8 mouse cellular contexts compared by ENCODE assay signal in the genomic region with DNA sequence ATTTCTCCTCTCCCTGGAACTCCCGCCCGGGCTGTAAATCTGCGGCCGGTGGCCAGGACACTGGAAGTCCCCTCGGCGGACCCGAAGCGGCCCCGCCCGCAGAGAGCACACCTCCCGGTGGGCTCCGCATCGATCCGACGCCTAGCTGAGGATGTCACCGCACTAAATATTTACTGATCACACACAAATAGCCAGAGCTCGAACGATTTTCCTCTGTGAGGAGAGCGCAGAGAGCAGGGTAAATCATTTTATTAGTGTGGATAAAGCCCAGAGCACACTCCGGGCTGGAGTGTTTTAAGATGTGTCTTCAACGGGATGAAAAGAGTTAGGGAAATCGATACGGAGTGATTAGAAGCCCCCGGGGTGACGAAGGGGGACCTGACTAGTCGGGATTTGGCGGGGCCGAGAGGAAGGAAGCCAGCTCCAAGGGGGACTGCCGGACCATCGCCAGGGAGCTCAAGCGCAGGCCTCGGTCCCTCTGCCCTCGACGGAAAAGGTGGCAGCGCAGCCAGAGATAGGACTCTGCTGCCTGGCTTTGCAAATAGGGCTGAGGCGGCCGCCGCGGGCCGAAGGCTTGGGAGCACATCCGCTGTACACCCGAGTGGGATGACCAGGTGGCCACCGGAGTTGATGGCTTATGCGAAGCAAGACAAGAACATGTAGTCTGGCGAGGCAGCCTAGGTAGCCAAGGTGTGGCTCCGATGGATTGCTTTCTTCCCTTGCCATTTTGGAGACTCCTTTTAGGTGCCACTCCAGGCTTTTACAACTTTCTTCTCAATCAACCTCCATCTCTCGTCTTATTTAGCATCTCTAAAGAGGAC. TPM values are rescaled to one million over a fixed set of nuclear protein-coding genes. Genes with fewer than 3 reads are reported as not detected.
A peak's percentile ranks its signal among the peaks of the same experiment; 100 is the strongest.
DNase-seq lines count a peak whose midpoint lies in the region; ATAC-seq and TF ChIP-seq lines count a peak whose summit lies in the region.

No protein-coding gene starts in this region.

- H3K4me1 ChIP-seq in embryonic facial prominence, embryonic 12.5 days, result peaks cover 14% of the 10 kb centered on the region
- H3K4me1 ChIP-seq in hindbrain, embryonic 14.5 days (replicated peaks; ENCODE audit: control insufficient read depth, insufficient read depth, low read length), result 0 out of 2 replicates have a peak, but pooled peaks cover 11% of the 10 kb centered on the region
- H3K4me1 ChIP-seq in limb, embryonic 15.5 days, result peaks cover 21% of the 10 kb centered on the region
- peaks cover 25% of the 10 kb centered on the region for H3K4me1 ChIP-seq in neural tube, embryonic 15.5 days
- no peaks in the 10 kb centered on the region for H3K4me1 ChIP-seq in thymus, adult 2 months (replicated peaks; ENCODE audit: control insufficient read depth, insufficient read depth, low read length)

- peak overlapping the region; percentile 94 for H3K4me3 ChIP-seq in gastrocnemius, adult 2 months
- peak overlapping the region; percentile 37 for H3K4me3 ChIP-seq in embryonic facial prominence, embryonic 12.5 days
- H3K4me3 ChIP-seq in hindbrain, embryonic 14.5 days (replicated peaks; ENCODE audit: low read length), result peak overlapping the region; percentile 39
- H3K4me3 ChIP-seq in limb, embryonic 15.5 days, result peak overlapping the region; percentile 40
- peak overlapping the region; percentile 35 for H3K4me3 ChIP-seq in neural tube, embryonic 15.5 days (replicated peaks)
- no peak overlapping the region for H3K4me3 ChIP-seq in thymus, adult 2 months (ENCODE audit: control insufficient read depth, insufficient read depth, low read length)

- no peak for TF ChIP-seq CTCF in gastrocnemius, adult 2 months (IDR thresholded peaks at IDR 0.05)
- no peak for TF ChIP-seq CTCF in thymus, adult 2 months (IDR thresholded peaks at IDR 0.05; ENCODE audit: borderline replicate concordance, control insufficient read depth, extremely low read depth, insufficient read depth, low read length, poor library complexity)

- H3K4me2 ChIP-seq in embryonic facial prominence, embryonic 12.5 days (replicated peaks), result peak overlapping the region; percentile 70
- H3K4me2 ChIP-seq in hindbrain, embryonic 14.5 days (replicated peaks), result peak overlapping the region; percentile 81
- H3K4me2 ChIP-seq in limb, embryonic 15.5 days, result peak overlapping the region; percentile 72
- peak overlapping the region; percentile 63 for H3K4me2 ChIP-seq in neural tube, embryonic 15.5 days

- no peaks in the 10 kb centered on the region for H3K36me3 ChIP-seq in embryonic facial prominence, embryonic 12.5 days
- no peaks in the 10 kb centered on the region for H3K36me3 ChIP-seq in hindbrain, embryonic 14.5 days (replicated peaks; ENCODE audit: control insufficient read depth, insufficient read depth)
- no peaks in the 10 kb centered on the region for H3K36me3 ChIP-seq in limb, embryonic 15.5 days
- H3K36me3 ChIP-seq in neural tube, embryonic 15.5 days, result no peaks in the 10 kb centered on the region
- H3K36me3 ChIP-seq in thymus, adult 2 months (ENCODE audit: control insufficient read depth, insufficient read depth, low read length), result no peaks in the 10 kb centered on the region

- peak overlapping the region; percentile 94 for H3K27ac ChIP-seq in gastrocnemius, adult 2 months
- H3K27ac ChIP-seq in embryonic facial prominence, embryonic 12.5 days, result peak overlapping the region; percentile 70
- H3K27ac ChIP-seq in hindbrain, embryonic 14.5 days, result peak overlapping the region; percentile 99
- H3K27ac ChIP-seq in limb, embryonic 15.5 days, result no peak overlapping the region
- H3K27ac ChIP-seq in neural tube, embryonic 15.5 days (replicated peaks), result peak overlapping the region; percentile 39
- no peak overlapping the region for H3K27ac ChIP-seq in thymus, adult 2 months (ENCODE audit: control insufficient read depth, insufficient read depth, low read length)

- no peak for TF ChIP-seq POLR2A in thymus, adult 2 months (IDR thresholded peaks at IDR 0.05; ENCODE audit: control insufficient read depth, extremely low read depth, insufficient read depth, low read length, poor library complexity)

- H3K9me3 ChIP-seq in embryonic facial prominence, embryonic 12.5 days, result no peaks in the 10 kb centered on the region
- no peaks in the 10 kb centered on the region for H3K9me3 ChIP-seq in hindbrain, embryonic 14.5 days (ENCODE audit: control insufficient read depth, low read length)
- no peaks in the 10 kb centered on the region for H3K9me3 ChIP-seq in limb, embryonic 15.5 days
- no peaks in the 10 kb centered on the region for H3K9me3 ChIP-seq in neural tube, embryonic 15.5 days (replicated peaks)

- H3K27me3 ChIP-seq in embryonic facial prominence, embryonic 12.5 days, result peaks cover 38% of the 10 kb centered on the region
- H3K27me3 ChIP-seq in hindbrain, embryonic 14.5 days (ENCODE audit: control insufficient read depth, insufficient read depth, low read length), result peaks cover 60% of the 10 kb centered on the region
- H3K27me3 ChIP-seq in limb, embryonic 15.5 days, result peaks cover 47% of the 10 kb centered on the region
- H3K27me3 ChIP-seq in neural tube, embryonic 15.5 days (replicated peaks), result peaks cover 43% of the 10 kb centered on the region
- H3K27me3 ChIP-seq in thymus, adult 2 months (ENCODE audit: control insufficient read depth, insufficient read depth, low read length), result peaks cover 7% of the 10 kb centered on the region; the same call in 1 of the 2 replicates

- no peak for ATAC-seq in embryonic facial prominence, embryonic 12.5 days (ENCODE audit: insufficient number of reproducible peaks, insufficient read depth, low FRiP score, low TSS enrichment)
- no peak for ATAC-seq in hindbrain, embryonic 14.5 days (ENCODE audit: low FRiP score)
- no peak for ATAC-seq in limb, embryonic 15.5 days (ENCODE audit: insufficient number of reproducible peaks, low FRiP score, low TSS enrichment, low read depth)
- ATAC-seq in neural tube, embryonic 15.5 days (ENCODE audit: low FRiP score), result no peak

- H3K9ac ChIP-seq in embryonic facial prominence, embryonic 12.5 days, result peak overlapping the region; percentile 53
- H3K9ac ChIP-seq in hindbrain, embryonic 14.5 days, result peak overlapping the region; percentile 55
- 0 out of 2 replicates have a peak overlapping the region, but pooled peaks have one; percentile 31 for H3K9ac ChIP-seq in limb, embryonic 15.5 days
- H3K9ac ChIP-seq in neural tube, embryonic 15.5 days (replicated peaks), result peak overlapping the region; percentile 38; the same call in 1 of the 2 replicates

- peak; percentile 45 for DNase-seq in gastrocnemius, adult 2 months
- DNase-seq in gastrocnemius, adult 8-10 months (ENCODE audit: low spot score in 2 of 2), result no peak
- DNase-seq in hindbrain, embryonic 14.5 days (ENCODE audit: low spot score), result peak; percentile 50
- no peak for DNase-seq in thymus, adult 2 months
- DNase-seq in spleen, adult 12 weeks (ENCODE audit: low spot score), result no peak

- intact Hi-C loops in gastrocnemius, adult 2 months (cut with DNase I), result loop anchor here (10.0 kb wide), 1 partner anchor 1045 kb away; no protein-coding TSS in a partner anchor

- 1% methylated on average over 47 of the region's 47 CpGs for WGBS in embryonic facial prominence, embryonic 12.5 days
- under 1% methylated on average over 47 of the region's 47 CpGs for WGBS in hindbrain, embryonic 14.5 days
- 2% methylated on average over 47 of the region's 47 CpGs for WGBS in limb, embryonic 15.5 days
- WGBS in neural tube, embryonic 15.5 days, result 2% methylated on average over 46 of the region's 47 CpGs
- WGBS in thymus, adult 2 months, result 8% methylated on average over 47 of the region's 47 CpGs

RNA-seq across cellular contexts. Expression of gene Nr2f2, which starts 3.4 kb away (rescaled TPM):
- 10 to 100 TPM; 15.8 to 16.2 TPM for total RNA-seq in gastrocnemius, adult 2 months (2021)
- total RNA-seq in gastrocnemius, adult 8-10 months (2022), result 10 to 100 TPM; 18.0 to 21.0 (median 20.2) TPM
- 96.9 and 99.0 TPM in 2 replicates for polyA plus RNA-seq in embryonic facial prominence, embryonic 12.5 days (2016; fragmentation: Nextera tagmentation; extraction: Ambion mirVana)
- 105 and 127 TPM in 2 replicates for polyA plus RNA-seq in hindbrain, embryonic 14.5 days (2014; fragmentation: Nextera tagmentation; extraction: Ambion mirVana)
- polyA plus RNA-seq in limb, embryonic 15.5 days (2015; fragmentation: Nextera tagmentation; extraction: Ambion mirVana), result 28.0 and 34.7 TPM in 2 replicates
- 60.3 and 62.5 TPM in 2 replicates for polyA plus RNA-seq in neural tube, embryonic 15.5 days (2015; fragmentation: Nextera tagmentation; extraction: Ambion mirVana)
- 12.8 and 14.7 TPM in 2 replicates for polyA plus RNA-seq in thymus, adult 2 months (2012; rRNA removed)

Comparison
In these comparisons a context has a peak if more than half of its experiments do, and no peak if none do; other contexts are left out.
1. DNase-seq: peak in gastrocnemius, adult 2 months (single experiment) and hindbrain, embryonic 14.5 days (single experiment); none in gastrocnemius, adult 8-10 months (0 of 2), thymus, adult 2 months (single experiment) and spleen, adult 12 weeks (single experiment).
2. H3K27ac ChIP-seq: peak in gastrocnemius, adult 2 months (single experiment), embryonic facial prominence, embryonic 12.5 days (single experiment), hindbrain, embryonic 14.5 days (single experiment) and neural tube, embryonic 15.5 days (single experiment); none in limb, embryonic 15.5 days (single experiment) and thymus, adult 2 months (single experiment).
3. Peak in every context shown above with its lines, with median percentiles within 50 percentile points of each other: H3K4me2 ChIP-seq and H3K9ac ChIP-seq.